Mouse (Mus musculus): ENCODE measurements around the gene 1190007I07Rik.
A peak's percentile ranks its signal among the peaks of the same experiment; 100 is the strongest.
"Not testable (repeated sequence)": the region's sequence is repeated elsewhere in the genome, so short reads cannot be mapped to it uniquely, and the experiment has no call there.

Gene 1190007I07Rik

GRCm38 (mm10) chr10:82629111-82629585, 6.1 kb upstream of the 1190007I07Rik start:
- DNase-seq, result peak; percentile 23

- not testable (repeated sequence) for DNase-seq
Measured at GRCm38 (mm10) chr10:82623553-82623932, 515 bp upstream of the 1190007I07Rik start.

GRCm38 (mm10) chr10:82622235-82622634, 793 bp downstream of the 1190007I07Rik start:
- no peak for DNase-seq

GRCm38 (mm10) chr10:82594421-82594820, 28.6 kb downstream of the 1190007I07Rik start:
- DNase-seq, result not testable (repeated sequence)

- not testable (repeated sequence) for DNase-seq
Measured at GRCm38 (mm10) chr10:82589673-82590072, 33.4 kb downstream of the 1190007I07Rik start.

- DNase-seq, result not testable (repeated sequence)
Measured at GRCm38 (mm10) chr10:82571091-82571490, 51.9 kb downstream of the 1190007I07Rik start.
